Mouse (Mus musculus) urinary bladder, postnatal 14 days (tissue): ENCODE measurements at regions not wholly inside any gene's neighbourhood (a gene's known extent, or its start where the extent isn't known, plus 50 kb on each side); places are given as distances from the start of the nearest gene placed in this dataset.

Experiments
- DNase-seq: peaks from one replicate; pipeline ENCODE4 v3.0.0; 2021; ENCODE audit warnings: low spot score

- no peak for DNase-seq
These were observed 81.1 kb upstream of the Irx3 start for GRCm38 (mm10) chr8:91883012-91883411.

GRCm38 (mm10) chr8:91878886-91879285 is 77.0 kb upstream of the Irx3 start:
- DNase-seq, result no peak

DNA sequence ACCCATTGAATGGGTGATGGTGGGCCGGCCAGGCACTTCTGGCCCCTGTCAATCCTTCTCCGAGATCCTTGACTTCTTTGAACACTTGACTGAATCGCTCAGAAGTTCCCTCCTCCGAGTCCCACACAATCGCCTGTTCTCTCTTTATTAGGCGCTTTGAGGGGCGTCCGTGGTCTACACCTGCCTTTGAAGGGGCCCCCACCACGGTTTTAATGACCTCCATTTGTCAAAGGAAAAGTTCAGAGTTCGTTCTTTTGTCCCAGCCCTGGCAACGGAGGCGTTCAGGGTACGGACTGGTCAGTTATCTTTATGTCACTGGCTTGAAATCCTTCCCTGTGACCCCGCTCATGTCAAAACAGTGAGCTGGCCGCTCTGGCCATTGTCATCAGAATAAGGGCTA is 74.3 kb upstream of the Irx3 start:
- no peak for DNase-seq

DNA sequence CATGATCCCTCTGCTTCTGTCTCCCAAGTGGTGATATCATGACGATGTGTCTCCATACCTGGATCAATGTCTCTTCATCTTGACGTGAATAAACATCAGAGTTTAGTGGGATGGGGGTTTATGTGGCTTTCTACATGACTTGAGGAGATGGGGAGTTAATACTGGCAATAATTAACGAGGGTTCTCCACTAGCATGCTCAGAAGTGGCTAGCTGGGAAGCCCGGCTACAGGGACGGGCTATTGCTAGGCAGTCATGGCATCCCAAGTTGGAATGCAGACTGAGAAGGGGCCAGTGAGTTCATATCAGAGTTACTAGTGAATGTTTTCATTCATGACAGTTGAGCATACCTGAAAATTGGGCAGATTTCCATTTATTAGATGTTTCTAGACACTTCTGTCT is 71.4 kb upstream of the Irx3 start:
- DNase-seq, result no peak

- DNase-seq, result no peak
These were observed 70.6 kb upstream of the Irx3 start for GRCm38 (mm10) chr8:91872278-91873115.

DNA sequence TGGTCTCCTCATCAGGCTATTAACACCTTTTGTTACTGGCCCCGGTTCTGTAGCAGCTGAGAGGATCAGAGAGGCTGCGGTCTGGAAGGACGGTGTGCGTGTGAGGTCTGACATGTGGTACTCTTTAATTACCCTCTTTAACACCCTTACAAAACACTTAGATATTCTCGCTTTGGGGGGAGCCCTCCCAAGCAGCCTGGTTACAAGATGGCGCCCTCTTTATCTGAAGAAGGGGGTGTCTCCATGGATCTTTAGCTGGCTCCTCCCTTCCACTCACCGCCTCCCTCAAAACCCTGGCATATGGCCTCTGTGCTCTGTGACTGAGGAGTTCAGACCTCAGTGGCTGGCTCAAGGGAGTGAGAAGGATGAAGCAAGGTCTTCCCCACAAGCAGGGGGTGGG is 65.2 kb upstream of the Irx3 start:
- no peak for DNase-seq

- DNase-seq, result no peak
These were observed 64.2 kb upstream of the Irx3 start for GRCm38 (mm10) chr8:91866076-91866475.

DNA sequence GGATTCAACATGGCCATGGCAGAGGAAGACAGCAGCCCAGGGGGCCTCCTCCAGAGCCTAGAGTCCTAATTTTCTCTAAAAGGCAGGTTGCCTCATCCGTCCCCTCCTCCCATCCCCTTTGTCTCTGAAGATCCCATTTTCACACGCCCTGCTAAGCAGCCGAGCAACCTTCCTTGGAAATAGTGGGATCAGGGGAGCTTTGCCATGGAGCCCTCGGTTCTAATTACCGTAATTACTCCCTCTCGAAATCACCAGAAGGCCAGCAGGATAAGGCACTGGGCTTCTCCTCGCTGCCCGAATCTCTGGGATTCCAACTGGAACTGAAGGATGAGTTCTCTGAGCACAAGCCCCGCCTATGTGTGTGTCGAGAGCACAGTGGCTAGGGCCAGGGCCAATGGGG is 63.5 kb upstream of the Irx3 start:
- no peak for DNase-seq

DNA sequence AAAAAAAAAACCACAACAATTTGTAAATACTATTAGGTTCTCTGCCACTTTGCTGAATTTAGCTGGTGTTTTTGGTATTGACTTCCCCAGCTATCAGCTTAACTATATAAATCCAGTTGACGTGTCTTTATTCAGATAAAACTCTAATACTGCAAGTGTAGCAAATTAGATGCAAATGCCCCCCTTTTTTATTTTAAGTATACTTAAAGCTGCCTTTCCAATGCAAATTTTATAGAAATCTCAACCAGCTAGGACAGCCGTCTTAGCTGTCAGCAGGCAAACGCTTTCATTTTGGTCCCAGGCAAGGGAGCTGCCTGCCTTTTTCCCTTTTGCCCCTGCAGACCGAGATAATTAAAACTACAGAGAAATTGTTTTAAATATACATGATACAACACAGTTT is 61.6 kb upstream of the Irx3 start:
- DNase-seq, result no peak

DNA sequence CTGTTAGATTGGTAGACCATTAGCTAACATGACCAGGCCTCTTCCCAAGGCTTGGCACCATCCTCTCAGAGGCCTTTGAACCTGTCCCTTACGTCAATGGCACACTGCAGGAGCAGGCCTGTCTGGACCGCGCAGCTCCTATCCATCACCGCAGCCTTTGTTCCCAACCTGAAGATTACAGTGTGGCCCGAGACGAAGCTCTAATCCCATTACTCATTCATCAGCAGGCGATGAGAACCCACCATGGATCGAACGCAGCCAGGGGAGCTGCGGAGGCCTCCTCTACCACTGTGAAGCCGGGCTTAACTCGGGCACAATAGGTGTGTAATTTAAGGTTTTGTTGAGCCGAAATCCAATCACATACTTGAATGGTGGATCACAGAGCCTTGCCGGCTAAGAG is 54.0 kb upstream of the Irx3 start:
- no peak for DNase-seq

DNA sequence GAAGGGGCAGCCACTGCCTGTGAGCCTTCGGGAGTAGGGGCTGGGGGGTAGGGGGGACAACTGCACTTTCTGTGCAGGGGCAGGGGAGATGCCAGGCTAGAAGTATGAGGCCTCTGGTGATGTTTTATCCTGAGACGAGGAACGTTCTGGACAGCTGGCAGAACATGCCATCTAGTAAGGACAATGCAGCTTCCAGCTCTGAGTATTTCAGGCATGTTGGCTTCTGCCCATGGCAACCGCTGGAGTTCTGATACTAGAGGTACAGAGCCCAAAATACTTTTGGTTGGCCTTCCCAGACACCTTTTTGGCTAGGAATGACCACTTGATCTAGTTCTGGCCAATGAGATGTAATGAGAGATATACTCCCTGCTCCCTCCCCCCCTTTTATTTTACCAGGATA is 52.5 kb upstream of the Irx3 start:
- DNase-seq, result no peak

- DNase-seq, result no peak
These were observed 51.9 kb upstream of the Irx3 start for GRCm38 (mm10) chr8:91853803-91854202.

DNA sequence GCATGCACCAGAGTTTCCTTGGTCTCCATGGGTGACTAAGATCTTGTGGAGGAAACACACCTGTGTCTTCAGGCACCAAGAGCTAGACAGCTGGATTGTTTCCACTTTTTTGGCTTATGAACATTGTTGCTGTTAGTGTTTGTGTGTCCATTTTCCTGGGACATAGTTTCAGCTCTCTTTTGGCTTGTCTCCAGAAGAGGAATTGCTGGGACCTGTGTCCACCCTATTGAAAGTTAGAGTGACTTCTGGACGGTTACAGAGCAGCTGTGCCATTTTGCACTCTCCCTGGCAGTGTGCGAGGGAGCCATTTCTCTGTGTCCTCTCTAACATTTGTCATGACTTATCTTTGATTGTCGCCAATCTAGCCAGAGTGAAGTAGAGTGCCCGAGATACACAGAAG is 51.5 kb upstream of the Irx3 start:
- DNase-seq, result no peak
